Mouse (Mus musculus): ENCODE results near the gene Guk1.

DNA sequence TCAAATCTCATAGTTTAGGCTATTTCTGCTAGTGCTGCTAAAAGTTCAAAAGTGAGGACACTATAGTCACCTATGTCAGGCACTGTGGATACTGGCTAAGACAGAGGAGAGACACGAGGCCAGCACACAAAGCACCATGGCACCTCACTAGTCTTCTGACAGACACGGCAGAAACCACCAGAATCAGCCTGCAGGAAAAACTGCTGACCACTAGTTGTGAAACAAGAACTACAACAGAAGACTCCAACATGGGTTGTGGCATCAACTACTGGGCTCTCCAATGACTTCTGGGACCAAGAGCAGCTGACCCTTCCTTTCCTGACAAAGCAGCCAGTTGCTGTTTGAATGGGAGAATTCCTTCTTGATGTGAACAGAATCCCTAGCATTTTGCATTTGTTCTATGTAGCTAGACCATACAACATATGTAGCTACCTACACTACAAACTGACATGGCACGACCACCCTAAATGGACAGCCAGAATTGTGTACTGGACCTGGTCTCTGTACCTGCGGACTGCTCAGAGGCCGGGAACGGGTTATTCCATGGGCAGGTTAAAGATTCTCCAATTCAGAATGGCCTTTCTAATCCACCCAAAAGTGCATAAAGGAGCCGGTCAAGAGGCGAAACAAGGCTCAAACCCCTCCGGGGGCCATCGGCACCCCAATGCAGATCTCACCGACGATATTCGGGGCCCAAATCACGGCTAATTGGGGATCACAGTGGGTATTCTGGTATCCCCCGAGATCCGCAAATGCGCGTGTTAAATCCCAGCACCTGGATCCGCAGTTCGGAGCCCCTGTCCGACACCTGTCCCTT is 35.0 kb upstream of the Guk1 start:
- TF ChIP-seq CTCF (IDR thresholded peaks at IDR 0.05; ENCODE audit: extremely low read depth, insufficient read depth, insufficient read length, insufficient replicate concordance), result no peak
- TF ChIP-seq POLR2A (IDR thresholded peaks at IDR 0.05; ENCODE audit: low read depth, low read length), result no peak
